Mouse (Mus musculus) brain, embryonic 14.5 days (tissue): ENCODE results near the gene Etv3.

ENCODE experiments used
- CTCF ChIP-seq: fragments of 200-500 bp; IDR thresholded peaks from 2 replicates; pipeline ENCODE4 v1.5.1; 2012; ENCODE audit warnings: inconsistent platforms, mild to moderate bottlenecking, moderate library complexity, borderline replicate concordance; ENCODE audit not compliant: insufficient read depth, insufficient read length; ENCODE audit errors: extremely low read depth
- POLR2A ChIP-seq: fragments of 200-500 bp; IDR thresholded peaks from 2 replicates; pipeline ENCODE4 v1.6.1; 2012; ENCODE audit warnings: mild to moderate bottlenecking, inconsistent platforms, borderline replicate concordance; ENCODE audit not compliant: poor library complexity, insufficient read depth, insufficient read length, severe bottlenecking; ENCODE audit errors: extremely low read depth

GRCm38 (mm10) chr3:87499072-87499471 is 26.1 kb upstream of the Etv3 start:
- TF ChIP-seq CTCF = peak; percentile 93
- no peak for TF ChIP-seq POLR2A
